ENCODE assay signal across 8 mouse cellular contexts in genomic region chr15:100039001-100039701, GRCm38 (mm10). TPM values are rescaled to one million over a fixed set of nuclear protein-coding genes. Genes with fewer than 3 reads are reported as not detected.
DNase-seq lines count a peak whose midpoint lies in the region; ATAC-seq lines count a peak whose summit lies in the region.

No protein-coding gene starts in this region.

- no peaks in the 10 kb centered on the region for H3K36me3 ChIP-seq in embryonic facial prominence, embryonic 12.5 days
- no peaks in the 10 kb centered on the region for H3K36me3 ChIP-seq in heart, embryonic 13.5 days
- H3K36me3 ChIP-seq in kidney, embryonic 16.5 days (ENCODE audit: insufficient read depth, low read length): no peaks in the 10 kb centered on the region
- H3K36me3 ChIP-seq in liver, embryonic 15.5 days (replicated peaks): no peaks in the 10 kb centered on the region

- H3K27ac ChIP-seq in embryonic facial prominence, embryonic 12.5 days: peak overlapping the region; percentile 97
- peak overlapping the region; percentile 96 for H3K27ac ChIP-seq in heart, embryonic 13.5 days (replicated peaks)
- peak overlapping the region; percentile 94 for H3K27ac ChIP-seq in kidney, embryonic 16.5 days (ENCODE audit: low read length)
- H3K27ac ChIP-seq in liver, embryonic 15.5 days (replicated peaks): peak overlapping the region; percentile 79

- peaks cover 21% of the 10 kb centered on the region for H3K4me1 ChIP-seq in embryonic facial prominence, embryonic 12.5 days
- peaks cover 30% of the 10 kb centered on the region for H3K4me1 ChIP-seq in heart, embryonic 13.5 days
- H3K4me1 ChIP-seq in kidney, embryonic 16.5 days (ENCODE audit: insufficient read depth, low read length): peaks cover 26% of the 10 kb centered on the region
- peaks cover 35% of the 10 kb centered on the region for H3K4me1 ChIP-seq in liver, embryonic 15.5 days (replicated peaks)

- peaks cover 4% of the 10 kb centered on the region for H3K27me3 ChIP-seq in embryonic facial prominence, embryonic 12.5 days
- H3K27me3 ChIP-seq in heart, embryonic 13.5 days (replicated peaks): no peaks in the 10 kb centered on the region
- no peaks in the 10 kb centered on the region for H3K27me3 ChIP-seq in kidney, embryonic 16.5 days (ENCODE audit: insufficient read depth, low read length)
- peaks cover 42% of the 10 kb centered on the region for H3K27me3 ChIP-seq in liver, embryonic 15.5 days

- H3K4me2 ChIP-seq in embryonic facial prominence, embryonic 12.5 days (replicated peaks): peak overlapping the region; percentile 76
- peak overlapping the region; percentile 87 for H3K4me2 ChIP-seq in heart, embryonic 13.5 days
- H3K4me2 ChIP-seq in kidney, embryonic 16.5 days (replicated peaks; ENCODE audit: low read depth, low read length): peak overlapping the region; percentile 55
- H3K4me2 ChIP-seq in liver, embryonic 15.5 days: peak overlapping the region; percentile 98

- under 1% methylated on average over 36 of the region's 36 CpGs for WGBS in embryonic facial prominence, embryonic 12.5 days
- under 1% methylated on average over 36 of the region's 36 CpGs for WGBS in heart, embryonic 13.5 days
- under 1% methylated on average over 36 of the region's 36 CpGs for WGBS in kidney, embryonic 16.5 days
- under 1% methylated on average over 36 of the region's 36 CpGs for WGBS in liver, embryonic 15.5 days (ENCODE audit: insufficient replicate concordance)

- DNase-seq in CD4-positive, CD25-positive, alpha-beta regulatory T cell, adult 2 months (ENCODE audit: low read depth, low spot score): peak; percentile 68
- DNase-seq in adrenal gland, postnatal 10 days: peak; percentile 62
- peak; percentile 84 for DNase-seq in neural tube, embryonic 10.5 days (ENCODE audit: extremely low spot score, low spot score)
- DNase-seq in testis, postnatal 14 days (ENCODE audit: low spot score): peak; percentile 68

- H3K4me3 ChIP-seq in embryonic facial prominence, embryonic 12.5 days: peak overlapping the region; percentile 90
- peak overlapping the region; percentile 94 for H3K4me3 ChIP-seq in heart, embryonic 13.5 days
- H3K4me3 ChIP-seq in kidney, embryonic 16.5 days (ENCODE audit: low read length): peak overlapping the region; percentile 70
- H3K4me3 ChIP-seq in liver, embryonic 15.5 days (replicated peaks): peak overlapping the region; percentile 81

- H3K9me3 ChIP-seq in embryonic facial prominence, embryonic 12.5 days: no peaks in the 10 kb centered on the region
- no peaks in the 10 kb centered on the region for H3K9me3 ChIP-seq in heart, embryonic 13.5 days
- H3K9me3 ChIP-seq in kidney, embryonic 16.5 days (ENCODE audit: low read length): no peaks in the 10 kb centered on the region
- H3K9me3 ChIP-seq in liver, embryonic 15.5 days (replicated peaks): no peaks in the 10 kb centered on the region

- ATAC-seq in embryonic facial prominence, embryonic 12.5 days (ENCODE audit: insufficient number of reproducible peaks, insufficient read depth, low FRiP score, low TSS enrichment): peak; percentile 74
- ATAC-seq in heart, embryonic 13.5 days (ENCODE audit: extremely low read depth, insufficient number of reproducible peaks, low FRiP score, low TSS enrichment): no peak; the same call in 1 of the 2 replicates
- peak; percentile 78 for ATAC-seq in kidney, embryonic 16.5 days (ENCODE audit: low FRiP score, low TSS enrichment)
- no peak; the same call in none of the 2 replicates for ATAC-seq in liver, embryonic 15.5 days (ENCODE audit: insufficient read depth)

- H3K9ac ChIP-seq in embryonic facial prominence, embryonic 12.5 days: peak overlapping the region; percentile 96
- peak overlapping the region; percentile 95 for H3K9ac ChIP-seq in heart, embryonic 13.5 days
- peak overlapping the region; percentile 95 for H3K9ac ChIP-seq in kidney, embryonic 16.5 days (replicated peaks; ENCODE audit: low read length)
- H3K9ac ChIP-seq in liver, embryonic 15.5 days: peak overlapping the region; percentile 78

RNA-seq across cellular contexts. Expression of gene Dip2b, which starts 0.7 kb away (rescaled TPM):
- total RNA-seq in adrenal gland, postnatal 10 days (2021): 10 to 100 TPM; 19.0 to 24.5 TPM
- 15.0 and 17.2 TPM in 2 replicates for polyA plus RNA-seq in embryonic facial prominence, embryonic 12.5 days (2016; fragmentation: Nextera tagmentation; extraction: Ambion mirVana)
- 10.6 and 11.3 TPM in 2 replicates for polyA plus RNA-seq in heart, embryonic 13.5 days (2015; fragmentation: Nextera tagmentation; extraction: Ambion mirVana)
- 8.8 and 11.0 TPM in 2 replicates for polyA plus RNA-seq in kidney, embryonic 16.5 days (2015; fragmentation: Nextera tagmentation; extraction: Ambion mirVana)
- polyA plus RNA-seq in liver, embryonic 15.5 days (2015; fragmentation: Nextera tagmentation; extraction: Ambion mirVana): 2.4 and 2.5 TPM in 2 replicates

Comparison
In these comparisons a context has a peak if more than half of its experiments do, and no peak if none do; other contexts are left out.
1. ATAC-seq: peak in embryonic facial prominence, embryonic 12.5 days (single experiment) and kidney, embryonic 16.5 days (single experiment); none in heart, embryonic 13.5 days (single experiment) and liver, embryonic 15.5 days (single experiment).
2. Peak in every context shown above with its lines, with median percentiles within 50 percentile points of each other: DNase-seq, H3K27ac ChIP-seq, H3K4me2 ChIP-seq, H3K4me3 ChIP-seq and H3K9ac ChIP-seq.